Mouse (Mus musculus) lung, postnatal 0 days (tissue): Measurements from ENCODE around the gene Acap2. TPM values are rescaled to one million over a fixed set of nuclear protein-coding genes. Genes with fewer than 3 reads are reported as not detected.

Source experiments
- ATAC-seq: fragments of 200-750 bp; cut with Nextera tagmentation; 2 replicates; pipeline ENCODE4 v1.8.0; 2017; ENCODE audit warnings: moderate library complexity
- DNase-seq: peaks from one replicate; pipeline ENCODE4 v3.0.0-alpha.2; 2016; ENCODE audit warnings: low spot score
- H3K27ac ChIP-seq: fragments of 300-500 bp; sonication (generic); 2 replicates; pipeline ENCODE4 v1.5.1; 2014; ENCODE audit warnings: antibody characterized with exemption, mild to moderate bottlenecking, low read length, mixed read lengths
- H3K27me3 ChIP-seq: fragments of 300-500 bp; sonication (generic); replicated peaks from 2 replicates; pipeline ENCODE4 v1.6.1; 2014; ENCODE audit warnings: low read length, mixed read lengths; ENCODE audit not compliant: insufficient read depth
- H3K36me3 ChIP-seq: fragments of 300-500 bp; sonication (generic); 2 replicates; pipeline ENCODE4 v1.6.1; 2014; ENCODE audit warnings: low read length, mixed read lengths; ENCODE audit not compliant: insufficient read depth
- H3K4me1 ChIP-seq: fragments of 300-500 bp; sonication (generic); 2 replicates; pipeline ENCODE4 v1.6.1; 2014; ENCODE audit warnings: antibody characterized with exemption, low read depth, low read length, mixed read lengths; ENCODE audit not compliant: insufficient read depth
- H3K4me2 ChIP-seq: fragments of 300-500 bp; sonication (generic); replicated peaks from 2 replicates; pipeline ENCODE4 v1.6.1; 2014; ENCODE audit warnings: low read depth, mild to moderate bottlenecking, low read length, moderate library complexity, mixed read lengths
- H3K4me3 ChIP-seq: fragments of 300-500 bp; sonication (generic); 2 replicates; pipeline ENCODE4 v1.5.1; 2014; ENCODE audit warnings: low read depth, low read length
- H3K9ac ChIP-seq: fragments of 300-500 bp; sonication (generic); replicated peaks from 2 replicates; pipeline ENCODE4 v1.6.1; 2014; ENCODE audit warnings: low read depth, mild to moderate bottlenecking
- H3K9me3 ChIP-seq: fragments of 300-500 bp; sonication (generic); 2 replicates; pipeline ENCODE4 v1.6.1; 2016; ENCODE audit warnings: low read length, mixed read lengths
- CTCF ChIP-seq: IDR thresholded peaks from 2 replicates; pipeline ENCODE4 v1.5.1; 2016; ENCODE audit warnings: antibody characterized with exemption, mild to moderate bottlenecking
- EP300 ChIP-seq: IDR thresholded peaks from 2 replicates; pipeline ENCODE4 v1.6.1; 2016; ENCODE audit warnings: antibody characterized with exemption, mild to moderate bottlenecking, control low read depth
- WGBS: fragments of 180-500 bp; shearing (Covaris S2); extraction: QIAGEN DNeasy Blood & Tissue Kit; methylation state at CpG from one replicate; pipeline ENCODE4 v1.1.7; 2014; 5-methylcytosine and 5-hydroxymethylcytosine counted together
- polyA plus RNA-seq: library from polyadenylated mRNA; unstranded; fragments of >200 nt; fragmentation: Nextera tagmentation; extraction: Ambion mirVana; gene quantifications from 2 replicates; pipeline ENCODE4 v1.2.1, GENCODE M21; 2015

The Acap2 gene
- 22.0 and 25.1 TPM in 2 replicates for polyA plus RNA-seq

- H3K27ac ChIP-seq: peak within 1 kb of the TSS; percentile 97
- TF ChIP-seq CTCF: no peak
- no peak for TF ChIP-seq EP300
- ATAC-seq: peak; percentile 99
- 1% methylated on average over 66 of the region's 73 CpGs for WGBS
- peak within 1 kb of the TSS; percentile 83 for H3K4me2 ChIP-seq
- no peaks in the 10 kb centered on the region for H3K36me3 ChIP-seq
- DNase-seq: peak; percentile 99
- peak within 1 kb of the TSS; percentile 99 for H3K4me3 ChIP-seq
- no peaks in the 10 kb centered on the region for H3K9me3 ChIP-seq
- peaks cover 16% of the 10 kb centered on the region; the same call in 1 of the 2 replicates for H3K4me1 ChIP-seq
- no peaks in the 10 kb centered on the region for H3K27me3 ChIP-seq
- peak within 1 kb of the TSS; percentile 97 for H3K9ac ChIP-seq
Observed at GRCm38 (mm10) chr16:31200790-31201567, at the start of gene Acap2. Gene Acap2 (minus strand): TSS chr16:31201245.

- H3K4me2 ChIP-seq: no peak overlapping the region
- H3K9me3 ChIP-seq: no peaks in the 10 kb centered on the region
- no peak for TF ChIP-seq EP300
- no peak for TF ChIP-seq CTCF
- no peaks in the 10 kb centered on the region for H3K27me3 ChIP-seq
- DNase-seq (no peak), ATAC-seq (no peak)
- H3K27ac ChIP-seq: no peak overlapping the region
- no peaks in the 10 kb centered on the region for H3K4me1 ChIP-seq
- peaks cover 5% of the 10 kb centered on the region; the same call in 1 of the 2 replicates for H3K36me3 ChIP-seq
- H3K9ac ChIP-seq: no peak overlapping the region
- H3K4me3 ChIP-seq: no peak overlapping the region
- WGBS: 80% methylated on average over 3 of the region's 3 CpGs
Observed at GRCm38 (mm10) chr16:31249401-31249800, 48.4 kb upstream of the Acap2 start.

GRCm38 (mm10) chr16:31248717-31249116 lies 47.7 kb upstream of the Acap2 start:
- Histone ChIP-seq H3K9ac (no peak overlapping the region), H3K36me3 (peaks cover 5% of the 10 kb centered on the region; the same call in 1 of the 2 replicates), H3K4me2 (no peak overlapping the region), H3K9me3 (no peaks in the 10 kb centered on the region), H3K4me1 (no peaks in the 10 kb centered on the region), H3K4me3 (no peak overlapping the region), H3K27me3 (no peaks in the 10 kb centered on the region), H3K27ac (no peak overlapping the region)
- TF ChIP-seq EP300: no peak
- TF ChIP-seq CTCF: no peak
- ATAC-seq (no peak), DNase-seq (no peak)
- WGBS: 88% methylated on average over 13 of the region's 13 CpGs

GRCm38 (mm10) chr16:31247442-31247841 lies 46.4 kb upstream of the Acap2 start:
- no peak for DNase-seq
- Histone ChIP-seq H3K27me3 (no peaks in the 10 kb centered on the region), H3K27ac (no peak overlapping the region), H3K36me3 (0 out of 2 replicates have a peak, but pooled peaks cover under 1% of the 10 kb centered on the region), H3K4me3 (no peak overlapping the region), H3K9ac (no peak overlapping the region), H3K4me2 (no peak overlapping the region), H3K4me1 (no peaks in the 10 kb centered on the region), H3K9me3 (no peaks in the 10 kb centered on the region)
- WGBS: 48% methylated on average over 7 of the region's 7 CpGs
- ATAC-seq: peak; percentile 23
- TF ChIP-seq CTCF: no peak

- Histone ChIP-seq H3K4me2 (no peak overlapping the region), H3K4me1 (no peaks in the 10 kb centered on the region), H3K9ac (no peak overlapping the region), H3K36me3 (no peaks in the 10 kb centered on the region), H3K9me3 (no peaks in the 10 kb centered on the region), H3K27ac (no peak overlapping the region), H3K4me3 (no peak overlapping the region), H3K27me3 (no peaks in the 10 kb centered on the region)
- ATAC-seq: no peak
- WGBS: 71% methylated on average over 3 of the region's 3 CpGs
- DNase-seq: no peak
- TF ChIP-seq EP300 (no peak), CTCF (peak; percentile 34; the same call in 1 of the 2 replicates)
Observed at GRCm38 (mm10) chr16:31244053-31244452, 43.0 kb upstream of the Acap2 start.

- WGBS: 80% methylated on average over 9 of the region's 9 CpGs
Observed at GRCm38 (mm10) chr16:31241433-31241832, 40.4 kb upstream of the Acap2 start.

More at GRCm38 (mm10) chr16:31241433-31241832, 40.4 kb upstream of the Acap2 start:
- H3K4me1 ChIP-seq: no peaks in the 10 kb centered on the region
- H3K36me3 ChIP-seq: no peaks in the 10 kb centered on the region
- ATAC-seq (no peak), DNase-seq (no peak)
- no peaks in the 10 kb centered on the region for H3K27me3 ChIP-seq
- TF ChIP-seq CTCF (no peak), EP300 (no peak)
- no peak overlapping the region for H3K4me3 ChIP-seq
- no peak overlapping the region for H3K4me2 ChIP-seq
- H3K9me3 ChIP-seq: no peaks in the 10 kb centered on the region
- no peak overlapping the region for H3K27ac ChIP-seq
- no peak overlapping the region for H3K9ac ChIP-seq
